Mouse (Mus musculus) testis, postnatal 10 days (tissue): ENCODE measurements around the gene Srl.
"Not testable (repeated sequence)": the region's sequence is repeated elsewhere in the genome, so short reads cannot be mapped to it uniquely, and the experiment has no call there.

Experiments
- DNase-seq: peaks from one replicate; pipeline ENCODE4 v3.0.0; 2021; ENCODE audit warnings: low spot score

Srl gene

DNA sequence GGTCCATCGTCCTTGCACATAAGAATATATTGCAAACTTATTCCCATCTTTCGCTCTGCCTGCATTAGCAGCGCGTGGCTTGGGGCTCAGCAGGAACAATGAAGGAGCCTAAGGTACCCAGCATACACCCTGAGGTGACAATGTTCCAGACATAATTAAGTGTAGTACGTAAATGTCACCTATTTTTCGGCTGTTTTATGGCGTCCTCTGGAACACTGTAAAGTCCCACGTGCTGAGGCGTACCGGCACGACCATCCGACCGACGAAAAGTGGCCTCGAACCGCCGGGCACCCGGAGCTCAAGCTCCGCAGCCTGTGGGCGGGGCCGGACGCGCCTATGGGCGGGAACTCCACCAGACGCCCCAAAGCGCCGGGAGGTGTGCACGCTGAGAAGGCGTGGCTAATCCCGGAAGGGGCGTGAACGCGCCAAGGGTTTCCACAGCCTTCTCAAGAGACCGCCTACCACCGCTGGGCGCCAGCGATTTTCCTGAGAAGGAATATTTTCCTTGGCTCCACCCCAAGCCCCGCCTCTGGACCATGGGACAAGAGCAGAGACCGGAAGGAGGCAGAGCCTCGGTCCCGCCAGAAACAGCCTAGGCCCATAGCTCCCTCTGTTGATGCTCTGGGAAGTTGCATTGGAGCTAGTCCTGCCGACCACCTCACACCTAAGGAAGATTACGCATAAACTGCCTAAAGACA lies at the start of gene Srl:
Gene Srl, minus strand, starts transcription at position 316 of the 698 bp plus-strand sequence.
- peak; percentile 100 for DNase-seq

DNA sequence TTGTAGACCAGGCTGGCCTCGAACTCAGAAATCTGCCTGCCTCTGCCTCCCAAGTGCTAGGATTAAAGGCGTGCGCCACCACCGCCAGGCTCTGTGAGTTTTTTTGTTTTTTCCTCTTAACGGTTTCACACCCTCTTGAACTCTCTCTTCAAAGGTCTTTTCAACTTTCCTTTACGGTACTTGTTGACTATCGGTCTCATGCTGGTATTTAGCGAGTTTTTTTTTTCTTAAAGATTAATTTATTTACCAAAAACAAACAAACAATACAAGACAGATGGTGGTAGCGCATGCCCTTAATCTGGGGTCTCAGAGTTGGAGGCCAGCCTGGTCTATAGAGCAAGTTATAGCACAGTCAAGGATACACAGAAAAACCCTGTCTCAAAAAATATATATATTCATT lies 48.6 kb upstream of the Srl start:
- DNase-seq = no peak

DNA sequence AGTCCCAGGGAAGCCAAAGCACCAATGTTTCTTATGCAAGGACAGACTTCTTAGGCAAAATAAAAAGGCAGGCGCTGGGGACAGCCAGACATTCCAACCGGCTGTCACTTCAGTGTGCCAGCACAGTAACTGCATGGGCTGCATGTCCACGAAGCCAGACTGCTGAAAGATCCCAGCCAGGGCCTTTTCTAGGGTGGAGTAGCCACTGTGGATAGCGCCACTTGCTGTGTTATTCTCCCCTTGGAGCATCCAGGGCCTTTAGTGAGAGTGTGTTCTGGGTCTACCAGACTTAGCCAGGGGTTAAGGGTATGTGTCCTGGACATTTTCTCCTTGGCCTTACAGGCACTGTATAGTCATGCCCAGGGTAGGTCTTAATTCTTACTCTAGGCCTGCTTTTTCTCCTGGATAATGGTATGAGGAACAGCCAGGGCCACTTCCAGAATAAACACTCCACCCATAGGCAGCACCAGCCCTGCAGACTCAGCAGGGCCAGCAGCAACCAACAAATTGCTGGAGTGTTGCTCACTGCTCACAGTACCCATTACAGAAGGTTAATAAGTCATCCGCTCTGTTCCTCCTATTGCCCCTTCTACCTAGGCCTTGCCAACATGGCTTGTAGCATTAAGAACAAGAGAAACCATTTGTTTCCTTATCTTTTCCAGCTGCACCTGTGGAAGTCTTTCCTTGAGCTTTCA lies 46.0 kb upstream of the Srl start:
- DNase-seq = peak; percentile 44

DNA sequence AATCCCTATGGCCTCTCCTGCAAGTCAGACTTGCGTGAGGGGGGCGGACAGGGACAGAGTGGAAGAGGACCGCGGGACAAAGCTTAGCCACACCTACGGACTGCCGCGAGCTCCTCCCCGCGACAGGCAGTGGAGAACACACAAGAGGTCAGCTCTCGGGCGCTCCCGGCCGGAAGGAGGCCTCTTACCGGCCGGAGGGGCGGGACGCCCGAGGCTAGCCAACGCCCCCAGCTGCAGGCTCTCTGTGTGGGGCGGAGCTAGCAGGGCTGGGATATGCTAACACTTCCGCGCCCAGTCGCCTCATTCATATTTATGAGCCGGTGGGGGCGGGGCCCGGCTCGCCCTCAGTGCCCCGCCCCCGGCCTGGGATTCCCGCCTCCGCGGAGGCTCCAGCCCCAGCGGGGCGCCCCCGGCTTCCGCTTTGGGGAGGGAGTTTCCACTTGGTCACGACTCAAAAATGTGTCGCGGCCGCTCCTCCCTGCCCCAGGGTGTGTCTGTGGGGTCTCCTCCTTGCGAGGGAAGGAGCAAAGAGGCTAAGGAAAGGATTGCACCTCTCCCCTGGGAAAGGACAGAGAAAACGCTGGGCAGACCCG lies 45.0 kb upstream of the Srl start:
- DNase-seq = peak; percentile 98

DNA sequence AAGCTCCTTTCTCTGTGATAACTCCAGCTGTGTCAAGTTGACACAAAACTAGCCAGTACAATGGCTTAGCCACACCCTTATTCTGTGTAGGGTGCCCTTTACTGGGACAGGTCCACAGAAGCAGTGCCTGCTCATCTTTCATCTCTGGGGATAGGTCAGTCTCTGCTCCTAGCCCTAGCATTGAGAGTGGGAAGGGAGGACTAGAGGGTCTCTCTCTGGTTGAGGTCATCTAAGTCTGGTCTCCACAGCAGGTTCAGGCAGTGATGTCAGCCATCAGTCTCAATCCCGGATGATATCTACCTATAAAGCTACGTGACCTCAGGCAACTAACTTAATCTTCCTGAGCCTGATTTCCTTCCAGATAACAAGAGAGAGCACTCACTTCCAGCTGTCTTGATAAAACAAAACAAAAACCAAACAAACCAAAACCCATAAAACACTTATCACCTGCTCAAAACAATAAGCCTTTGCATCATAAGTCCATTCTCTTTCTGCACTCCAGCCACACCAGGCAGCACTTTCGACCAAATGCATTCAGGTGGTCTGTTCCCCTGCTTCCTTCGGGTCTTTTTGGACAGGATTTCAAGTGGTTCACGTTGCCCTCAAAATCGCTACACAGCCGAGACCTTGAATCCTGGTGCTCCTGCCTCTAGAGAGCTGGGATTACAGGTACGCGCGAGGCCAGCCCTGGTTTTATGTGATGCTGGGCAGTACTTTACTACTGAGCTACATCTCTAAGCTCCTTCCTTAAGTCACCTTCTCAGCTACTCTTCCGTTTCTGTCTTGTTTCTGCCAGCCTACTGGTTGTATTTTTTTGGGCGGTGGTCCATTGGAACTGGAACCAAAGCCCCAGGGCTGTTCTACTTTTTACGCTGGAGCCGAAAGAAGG lies 44.3 kb upstream of the Srl start:
- no peak for DNase-seq

DNA sequence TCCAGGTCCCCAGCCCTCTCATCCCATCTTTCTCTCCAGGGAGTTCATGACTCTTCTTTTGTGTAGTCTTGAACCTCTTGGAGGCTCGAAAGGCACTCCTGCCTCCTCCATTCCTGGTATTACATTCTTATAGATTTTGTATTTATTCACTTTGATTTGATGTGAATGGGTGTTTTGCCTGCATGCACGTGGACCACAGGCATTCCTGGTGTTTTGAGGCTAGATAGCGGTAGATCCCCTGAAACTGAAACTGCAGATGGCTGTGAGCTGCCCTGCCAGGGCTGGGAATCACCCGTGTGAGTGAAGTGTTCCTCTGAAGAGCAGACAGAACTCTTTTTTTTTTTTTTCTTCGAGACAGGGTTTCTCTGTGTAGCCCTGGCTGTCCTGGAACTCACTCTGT lies 42.8 kb upstream of the Srl start:
- DNase-seq = no peak

DNA sequence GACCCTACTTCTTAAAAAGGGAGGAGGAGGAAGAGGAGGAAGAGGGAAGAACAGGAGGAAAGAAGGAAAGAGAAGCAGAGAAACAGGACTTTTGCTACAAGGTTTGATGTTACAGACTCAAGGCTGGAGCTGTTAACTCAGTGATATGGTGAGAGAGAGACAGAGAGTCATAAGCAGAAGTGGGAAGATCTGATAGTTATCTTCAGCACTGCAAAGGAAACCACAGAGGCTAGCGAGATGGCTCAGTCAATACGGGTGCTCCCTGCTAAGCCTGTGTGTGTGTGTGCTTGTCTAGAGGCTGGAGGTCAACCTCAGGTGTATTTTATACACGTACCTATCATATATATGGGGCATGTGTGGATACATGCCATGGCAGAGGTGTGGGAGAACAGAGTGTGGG lies 42.2 kb upstream of the Srl start:
- DNase-seq = no peak

DNA sequence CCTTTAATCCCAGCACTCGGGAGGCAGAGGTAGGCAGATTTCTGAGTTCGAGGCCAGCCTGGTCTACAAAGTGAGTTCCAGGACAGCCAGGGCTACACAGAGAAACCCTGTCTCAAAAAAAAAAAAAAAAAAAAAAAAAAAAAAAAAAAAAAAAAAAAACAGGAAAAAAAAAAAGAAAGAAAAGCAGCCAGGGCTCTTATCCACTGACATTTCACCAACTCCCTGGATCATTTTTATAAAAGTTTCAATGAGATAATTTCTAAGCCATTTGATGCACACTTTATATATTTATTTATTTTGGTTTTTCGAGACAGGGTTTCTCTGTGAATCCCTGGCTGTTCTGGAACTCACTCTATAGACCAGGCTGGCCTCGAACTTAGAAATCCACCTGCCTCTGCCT lies 39.6 kb upstream of the Srl start:
- not testable (repeated sequence) for DNase-seq

DNA sequence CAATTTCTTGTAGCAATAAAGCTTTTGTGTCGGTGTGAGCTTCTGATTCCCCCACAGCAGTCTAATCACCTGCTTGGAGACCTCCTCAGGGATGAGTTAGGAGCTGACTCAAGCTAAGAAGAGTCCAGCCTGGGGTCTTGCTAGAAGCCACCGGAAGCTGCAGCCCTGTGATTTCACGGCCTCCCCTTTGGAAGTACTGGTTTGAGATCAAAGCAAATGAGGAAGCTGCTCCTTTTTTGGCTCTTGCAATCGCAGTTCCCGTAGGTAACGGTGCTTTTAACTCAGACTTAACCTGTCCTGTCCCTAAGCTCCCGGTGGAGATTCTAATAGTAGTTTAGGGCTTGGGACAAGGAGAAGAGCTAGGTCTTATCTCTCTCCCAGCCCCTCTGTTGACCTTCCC lies 37.0 kb upstream of the Srl start:
- DNase-seq = no peak

DNA sequence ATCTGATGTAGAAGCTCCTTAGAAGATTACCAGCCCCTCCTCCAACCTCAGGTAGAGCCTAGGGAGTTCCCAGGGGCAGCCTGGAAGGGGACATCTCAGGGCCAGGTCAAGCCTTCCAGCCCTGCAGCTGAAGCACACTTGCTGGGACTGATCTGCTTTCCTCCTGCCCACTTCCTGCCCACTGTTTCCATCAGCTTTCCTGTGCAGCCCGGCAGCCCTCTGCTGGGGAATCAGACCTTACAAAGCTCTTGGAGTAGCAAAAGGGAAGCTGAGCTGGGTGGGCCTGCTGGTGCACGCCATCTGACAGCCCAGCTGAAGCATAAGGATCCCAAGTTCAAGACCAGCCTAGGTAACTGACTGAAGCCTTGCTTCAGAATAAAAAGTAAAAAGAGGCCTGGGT lies 35.3 kb upstream of the Srl start:
- DNase-seq = no peak

DNA sequence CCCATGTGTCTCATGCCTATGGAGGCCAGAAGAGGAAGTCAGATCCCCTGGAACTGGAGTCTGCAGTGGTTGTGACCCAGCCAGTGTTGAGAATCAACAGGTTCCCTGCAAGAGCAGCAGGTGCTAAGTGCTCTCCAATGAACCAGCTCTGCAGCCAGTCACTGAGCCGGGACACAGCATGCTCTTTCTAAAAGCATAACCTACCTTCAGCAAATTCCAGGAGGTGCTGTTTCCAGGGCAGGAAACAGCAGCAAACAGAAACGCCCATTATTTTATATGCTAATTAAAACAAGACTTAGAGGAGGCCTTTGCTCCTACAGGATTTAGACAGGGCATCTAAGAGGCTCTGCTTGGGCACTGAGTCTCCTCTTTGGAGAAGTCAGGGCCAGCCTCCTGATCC lies 34.4 kb upstream of the Srl start:
- no peak for DNase-seq

DNA sequence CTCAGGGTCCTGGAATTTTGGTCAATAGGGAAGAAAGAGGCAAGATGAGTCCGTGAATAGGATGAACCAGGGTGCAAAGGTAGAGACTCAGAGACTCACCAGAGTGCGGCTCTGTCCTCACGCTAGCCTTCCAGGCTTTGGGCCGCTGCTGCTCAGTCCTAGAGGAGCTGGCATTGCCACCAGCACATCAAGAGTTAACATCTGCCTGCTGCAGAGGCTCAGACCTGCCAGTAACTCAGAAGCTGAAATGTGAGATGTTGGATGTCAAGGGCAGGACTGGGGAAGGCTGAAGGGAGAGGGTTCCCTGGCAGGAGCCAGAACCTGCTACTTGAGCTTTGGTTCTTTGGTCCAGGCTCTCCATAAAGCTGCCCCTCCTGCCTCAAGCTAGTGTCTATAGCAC lies 29.1 kb upstream of the Srl start:
- DNase-seq = no peak

DNA sequence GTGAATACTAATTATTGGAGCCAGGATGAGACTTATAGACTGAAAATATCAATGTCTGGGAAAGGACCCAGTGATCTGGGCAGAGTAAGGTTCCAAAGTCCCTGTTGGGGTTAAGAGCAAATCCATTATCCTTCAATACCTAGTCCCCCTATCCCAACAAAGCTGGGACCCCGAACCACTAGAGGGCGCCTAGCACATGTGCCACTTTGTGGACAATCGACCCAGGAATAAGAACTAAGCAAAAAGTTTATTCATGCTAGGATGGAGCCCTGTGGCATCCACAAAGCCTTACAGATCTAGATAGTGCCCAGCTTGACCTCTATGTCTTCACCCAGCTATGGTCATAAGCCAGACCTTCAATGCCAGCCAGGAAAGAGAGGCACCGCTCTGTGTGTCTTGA lies 26.3 kb upstream of the Srl start:
- DNase-seq = peak; percentile 94

DNA sequence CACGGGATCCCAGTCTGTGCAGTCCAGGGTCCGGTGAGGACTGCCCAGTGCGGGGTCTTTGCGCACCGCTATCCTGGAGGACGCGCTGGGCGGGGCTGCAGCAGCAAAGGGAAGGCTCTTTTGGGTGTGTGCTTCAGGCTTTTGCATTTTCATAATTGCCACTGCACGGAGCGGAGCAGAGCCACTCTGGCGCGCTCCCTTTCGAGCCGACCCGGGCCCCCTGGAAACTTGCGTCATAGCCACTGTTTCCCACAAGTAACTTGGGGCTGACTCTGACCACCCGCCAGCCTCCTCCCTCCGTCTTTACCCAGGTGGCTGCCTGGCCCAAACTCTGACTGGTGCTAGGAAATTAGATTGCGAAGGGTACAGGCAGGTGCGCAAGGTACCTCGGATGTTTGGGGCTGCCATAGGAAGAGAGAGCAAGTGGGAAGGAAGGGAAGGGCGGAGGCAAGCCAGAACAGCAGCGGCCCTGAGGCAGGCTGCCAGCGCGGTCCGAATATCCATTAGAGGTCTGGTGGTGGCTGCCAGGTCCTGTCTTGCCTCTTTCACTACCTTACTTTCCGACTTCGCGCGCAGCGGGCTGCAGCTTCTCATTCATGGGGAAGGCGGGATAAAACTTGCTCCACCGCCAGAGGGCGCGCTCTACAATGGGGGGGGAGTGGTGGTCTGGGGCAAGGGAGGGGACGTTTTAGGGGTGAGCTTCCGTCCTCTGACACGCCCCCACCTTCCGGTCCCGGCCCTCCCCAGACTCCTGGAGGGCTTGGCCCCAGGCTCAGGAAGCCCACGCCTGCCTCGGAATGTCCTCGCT lies 18.7 kb upstream of the Srl start:
- DNase-seq = peak; percentile 84

DNA sequence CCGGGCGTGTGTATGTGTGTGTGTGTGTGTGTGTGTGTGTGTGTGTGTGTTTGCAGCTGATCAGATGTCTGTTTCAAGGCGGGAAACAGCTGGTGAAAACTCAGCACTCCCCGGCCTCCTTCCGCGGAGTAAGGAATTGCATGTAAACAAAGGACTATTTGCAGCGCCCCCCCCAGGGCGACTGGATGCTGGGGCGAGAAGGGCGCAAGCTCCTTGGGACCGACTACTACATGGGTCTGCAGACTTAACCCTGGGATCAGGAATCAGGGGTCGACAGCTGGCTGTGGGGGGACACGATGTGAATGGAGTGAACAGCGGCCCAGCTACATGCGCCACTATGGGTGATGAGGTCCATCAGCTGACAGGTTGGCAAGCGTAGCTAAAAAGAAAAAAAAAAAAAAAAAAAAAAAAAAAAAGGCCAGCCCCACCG lies 18.1 kb upstream of the Srl start, which contains the start of gene Tfap4:
Gene Tfap4, minus strand, starts transcription at position 140 of the 430 bp plus-strand sequence.
- DNase-seq = peak; percentile 88

DNA sequence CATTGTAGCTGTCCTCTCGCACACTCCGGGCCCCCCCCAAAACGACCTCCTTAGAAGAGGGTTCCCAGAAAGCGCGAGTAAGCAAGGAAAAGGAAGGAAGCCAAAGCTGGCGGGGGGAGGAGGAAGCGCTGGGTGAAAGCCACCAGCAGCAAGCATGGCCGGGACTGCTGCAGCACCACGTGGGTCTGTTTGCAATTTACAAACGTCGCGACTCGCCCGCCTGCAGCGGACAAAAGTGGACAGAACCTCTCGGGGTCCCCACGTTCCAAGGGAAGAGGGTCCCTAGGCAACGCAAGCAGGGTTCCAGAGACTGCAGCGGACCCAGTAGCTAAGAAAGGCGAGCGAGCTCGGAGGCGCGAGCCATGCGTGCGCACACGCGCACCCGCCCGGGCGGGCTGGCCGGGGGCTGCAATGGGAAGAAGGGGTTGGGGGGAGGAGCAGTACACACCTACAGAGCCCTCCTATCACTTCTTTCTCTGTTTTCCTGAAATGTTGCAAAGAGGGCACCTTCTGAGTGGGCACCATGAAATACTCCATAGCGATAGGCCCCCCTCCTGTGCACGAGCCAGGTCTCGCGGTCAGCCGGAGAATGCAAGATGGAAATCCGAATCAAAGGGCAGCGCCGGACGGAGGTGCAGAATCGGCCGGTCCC lies 17.5 kb upstream of the Srl start:
- peak; percentile 76 for DNase-seq

DNA sequence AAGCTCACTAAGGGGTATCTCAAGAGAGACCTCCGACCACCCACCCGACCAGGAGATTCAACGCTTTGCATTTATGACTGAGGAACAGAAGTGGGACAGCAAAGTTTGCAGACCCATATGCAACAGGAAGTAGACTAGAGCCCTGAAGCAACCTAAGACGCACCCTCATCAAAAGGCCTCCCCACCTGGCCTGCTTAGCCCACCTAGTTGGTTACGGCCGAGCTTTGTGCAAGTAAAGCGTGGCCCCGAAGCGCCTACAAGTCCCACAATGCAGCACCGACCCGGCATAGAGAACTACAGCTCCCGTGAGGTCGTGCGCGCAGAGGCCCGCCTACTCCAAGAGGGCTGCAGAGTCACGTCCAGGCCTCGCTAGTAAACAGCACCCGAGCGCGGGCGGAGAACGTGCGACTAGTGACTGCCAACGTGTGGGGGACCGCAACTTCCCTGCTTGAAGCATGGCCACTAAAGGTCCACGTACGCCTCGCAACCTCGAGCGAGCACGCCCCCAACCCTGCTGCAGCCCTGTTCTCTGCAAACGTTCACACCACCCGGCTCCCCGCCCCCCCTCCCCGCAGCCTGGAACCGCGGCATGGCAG lies 16.9 kb upstream of the Srl start:
- DNase-seq = peak; percentile 89

DNA sequence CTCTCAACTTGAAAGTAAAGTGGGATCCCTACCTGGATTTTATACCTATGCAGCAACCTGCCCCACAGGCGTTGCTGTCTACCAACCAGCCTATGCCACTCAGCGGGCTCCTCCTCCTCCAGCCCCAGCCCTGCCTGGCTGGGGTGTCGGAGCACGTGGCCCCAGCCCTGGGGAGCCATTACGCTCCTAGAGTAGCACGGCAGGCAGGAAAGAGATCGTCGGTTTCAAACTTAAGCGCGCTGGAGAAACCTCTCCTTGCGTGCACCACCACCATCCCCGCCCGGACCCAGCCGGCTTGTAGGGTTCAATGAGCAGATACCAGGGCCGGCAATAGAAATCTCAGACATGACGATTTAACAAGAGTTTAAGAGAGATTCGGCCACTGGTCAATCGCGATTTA lies 16.3 kb upstream of the Srl start:
- peak; percentile 73 for DNase-seq

DNA sequence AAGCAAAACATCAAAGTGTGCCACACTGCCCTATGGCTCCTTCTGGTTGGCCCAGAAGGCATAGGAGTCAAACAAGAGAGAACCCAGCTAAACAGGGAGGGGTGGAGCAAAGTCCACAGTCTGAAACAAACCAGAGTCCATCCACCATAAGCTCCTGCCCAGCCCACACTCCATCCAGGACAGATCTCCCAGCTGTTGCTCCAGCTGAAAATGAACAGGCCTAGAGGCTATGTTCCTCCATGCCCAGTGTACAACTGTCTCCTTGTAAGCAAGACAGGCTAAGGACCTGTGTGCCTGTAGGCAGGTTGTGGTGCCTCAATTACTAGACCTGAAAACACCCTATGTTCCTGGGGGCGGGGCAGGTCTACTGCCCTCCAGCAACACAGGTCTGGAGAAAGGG lies 15.5 kb upstream of the Srl start:
- DNase-seq = peak; percentile 46

DNA sequence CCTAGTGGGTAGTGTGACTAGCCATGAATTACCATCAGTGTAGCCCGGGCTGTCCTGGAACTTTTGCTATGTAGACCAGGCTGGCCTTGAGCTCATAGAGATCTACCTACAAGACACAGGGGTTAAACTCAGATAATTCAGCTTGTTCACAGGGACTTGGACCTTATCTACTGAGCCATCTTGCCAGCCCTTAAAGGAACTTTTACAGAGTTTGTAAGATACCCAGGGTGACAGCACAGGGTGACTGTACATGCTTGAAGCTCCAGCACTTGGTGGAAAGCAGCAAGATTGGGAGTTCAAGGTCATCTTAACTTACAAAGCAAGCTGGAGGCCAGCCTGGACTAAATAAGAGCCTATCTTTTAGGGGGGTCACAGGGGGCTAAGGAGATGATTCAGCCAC lies 13.9 kb upstream of the Srl start:
- no peak for DNase-seq
